Mouse (Mus musculus): ENCODE data around the gene Gnmt. TPM values are rescaled to one million over a fixed set of nuclear protein-coding genes. Genes with fewer than 3 reads are reported as not detected.

Gnmt gene
- total RNA-seq, 2 experiments from 2014 or later, result 6.5 TPM; not detected in 1

DNA sequence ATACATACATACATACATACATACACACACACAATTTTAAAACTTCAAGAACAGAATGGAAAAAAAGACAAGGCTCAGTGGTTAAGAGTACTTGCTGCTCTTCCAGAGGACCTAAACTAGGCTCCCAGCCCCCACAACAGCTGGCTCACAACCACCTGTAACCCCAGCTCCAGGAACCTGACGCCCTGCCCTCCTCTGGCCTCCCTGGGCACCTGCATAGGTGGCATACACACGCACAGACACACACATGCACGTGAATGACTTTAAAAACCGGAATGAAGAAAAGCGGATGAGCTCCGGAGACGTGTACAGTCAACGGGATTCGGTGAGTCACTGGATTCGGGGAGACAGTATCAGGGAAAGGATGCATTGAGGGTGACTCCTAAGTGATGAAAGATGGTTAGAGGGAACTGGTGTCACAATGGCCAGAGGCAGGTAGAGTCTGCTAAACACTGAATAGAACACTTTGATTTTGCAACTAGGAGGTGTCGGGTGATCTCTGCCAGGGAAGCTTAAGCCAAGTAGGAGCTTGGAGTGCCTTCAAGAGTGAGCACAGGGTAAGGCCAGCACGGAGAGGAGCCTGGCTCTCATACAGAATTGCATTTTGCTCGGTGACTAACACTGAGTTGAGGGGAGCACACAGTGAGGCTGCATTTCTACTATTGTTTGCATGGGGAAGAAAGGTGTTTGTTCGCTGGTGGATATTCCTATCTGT is 22.4 kb downstream of the Gnmt start:
- no peak for ATAC-seq (replicated peaks; ENCODE audit: low FRiP score, low TSS enrichment, poor library complexity, severe bottlenecking)

DNA sequence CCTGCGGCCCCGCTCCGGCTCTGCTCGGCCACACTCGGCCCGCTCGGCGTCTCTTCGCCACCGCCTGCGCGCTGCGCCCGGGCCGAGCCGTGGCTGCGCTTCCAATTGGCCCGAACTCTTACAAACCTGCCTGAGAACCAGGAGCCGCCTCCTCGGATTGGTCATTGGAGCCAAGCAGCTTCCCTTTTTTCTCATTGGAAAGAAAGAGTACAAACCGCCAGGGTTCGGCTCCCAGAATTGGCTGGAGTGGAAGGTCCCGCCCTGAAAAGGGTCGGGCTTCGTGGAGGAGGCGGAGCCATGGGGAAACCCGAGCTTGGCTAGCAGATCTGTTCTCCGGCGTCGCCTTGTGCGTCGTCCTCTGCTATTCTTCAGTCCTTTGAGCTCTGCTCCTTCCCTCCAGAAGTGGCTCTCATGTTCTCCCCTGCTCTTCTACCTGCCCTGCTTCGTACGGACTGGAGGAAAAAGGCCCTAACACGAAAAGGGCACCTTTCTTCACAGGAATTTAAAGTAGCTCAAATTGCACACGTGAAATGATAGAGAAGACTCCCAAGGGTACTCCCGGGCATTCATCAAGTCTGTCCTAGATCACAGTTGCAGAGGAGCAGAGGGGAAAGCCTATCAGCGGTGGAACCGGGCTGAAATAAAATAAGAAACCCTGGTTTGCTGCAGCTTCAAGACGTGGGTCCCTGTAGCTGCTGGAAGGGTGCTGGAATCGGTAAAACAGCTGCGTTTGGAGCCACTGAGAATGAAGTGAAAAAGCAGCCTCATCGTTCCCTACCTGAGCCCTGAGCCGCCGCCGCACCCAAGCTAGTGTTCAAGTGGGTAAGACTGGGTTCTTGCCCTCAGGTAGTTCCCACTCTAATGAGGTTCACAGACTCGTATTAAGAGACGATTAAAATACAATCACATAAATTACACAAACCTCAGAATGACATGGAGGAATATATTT is 23.8 kb downstream of the Gnmt start, which contains the start of gene Ppp2r5d:
Ppp2r5d (minus strand) TSS at position 225 of the 949 bp plus-strand sequence.
- ATAC-seq (replicated peaks; ENCODE audit: low FRiP score, low TSS enrichment, poor library complexity, severe bottlenecking), result peak; percentile 97

DNA sequence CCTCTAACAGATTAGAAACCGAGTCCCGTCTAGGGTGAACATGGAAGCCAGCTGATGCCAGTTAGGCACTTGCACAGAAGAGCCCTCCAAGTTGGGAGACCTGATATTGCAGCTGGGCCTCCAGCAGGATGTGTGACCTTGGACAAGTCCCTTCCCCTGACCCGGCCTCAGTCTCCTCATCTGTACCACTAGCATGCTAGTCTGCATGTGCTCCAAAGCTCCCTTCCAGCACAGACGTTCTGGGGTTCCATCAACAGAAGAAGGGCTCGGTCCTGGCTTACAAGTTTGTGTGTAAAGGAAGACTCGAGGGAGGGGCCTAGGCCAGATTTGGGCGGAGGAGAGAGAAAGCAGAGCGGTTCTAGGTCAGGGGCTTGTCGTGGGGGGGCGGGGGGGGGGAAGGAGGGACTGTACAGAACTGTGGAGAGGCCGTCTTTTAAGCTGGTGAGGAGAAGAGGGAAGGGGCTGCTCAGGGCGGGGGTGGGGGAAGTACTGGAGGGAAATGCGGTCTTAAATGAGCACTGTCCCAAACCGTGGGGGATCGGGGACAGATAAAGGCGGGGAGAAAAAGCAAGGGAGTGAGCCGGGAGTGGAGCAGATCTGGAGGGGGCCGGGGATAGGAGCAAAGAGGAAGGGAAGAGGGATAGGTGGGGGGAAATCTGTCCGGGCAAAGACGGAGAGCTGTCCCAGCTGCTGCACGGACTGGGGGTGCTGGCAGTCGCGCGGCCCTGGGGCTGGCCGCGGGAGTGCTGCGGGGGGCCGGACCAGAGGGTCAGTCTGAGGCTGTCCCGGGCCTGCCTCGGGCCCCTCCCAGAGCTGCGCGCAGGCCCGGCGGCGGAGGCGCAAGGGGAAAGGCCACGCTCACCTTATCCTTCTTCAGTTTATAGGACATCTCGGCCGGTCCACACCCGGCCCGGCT is 24.7 kb downstream of the Gnmt start:
- no peak for ATAC-seq (replicated peaks; ENCODE audit: low FRiP score, low TSS enrichment, poor library complexity, severe bottlenecking)

DNA sequence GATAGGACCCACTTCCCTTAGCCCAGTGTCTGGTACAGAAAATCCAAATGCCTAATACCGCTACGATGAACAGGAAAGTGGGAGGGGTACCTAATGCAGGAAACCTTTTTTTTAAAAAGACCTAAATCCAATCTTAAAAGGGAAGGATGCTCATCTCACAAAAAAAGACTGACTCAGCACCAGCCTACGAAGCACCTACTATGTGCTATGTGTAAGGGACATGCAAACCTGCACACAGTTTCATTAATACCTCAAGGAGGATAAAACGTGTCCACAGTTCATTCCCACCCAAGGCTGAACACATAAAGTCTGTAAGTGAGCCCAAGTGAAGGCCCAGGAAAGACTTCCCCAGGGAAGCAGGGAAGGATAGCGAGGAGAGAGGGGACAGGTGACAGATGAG is 26.5 kb downstream of the Gnmt start:
- ATAC-seq (replicated peaks; ENCODE audit: low FRiP score, low TSS enrichment, poor library complexity, severe bottlenecking), result no peak

DNA sequence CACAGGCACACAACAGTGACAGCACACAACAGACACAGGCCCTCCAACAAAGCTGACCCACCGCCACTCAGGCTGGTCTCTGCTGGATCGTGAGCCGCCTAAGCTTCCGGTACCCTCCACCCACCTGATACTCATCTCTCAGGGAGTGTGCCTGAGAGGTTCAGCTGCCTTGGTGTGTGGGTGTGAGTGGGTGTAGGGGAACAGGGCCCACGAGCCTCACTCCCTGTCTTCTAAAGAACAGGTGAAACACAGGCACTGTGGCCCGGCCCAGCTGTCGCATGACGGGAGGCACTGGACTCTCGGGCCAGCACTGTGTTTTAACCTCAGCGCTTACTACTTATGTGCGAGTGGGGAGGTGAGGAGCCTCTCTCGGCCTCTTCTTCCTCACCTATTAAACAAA is 26.9 kb downstream of the Gnmt start:
- no peak for ATAC-seq (replicated peaks; ENCODE audit: low FRiP score, low TSS enrichment, poor library complexity, severe bottlenecking)

DNA sequence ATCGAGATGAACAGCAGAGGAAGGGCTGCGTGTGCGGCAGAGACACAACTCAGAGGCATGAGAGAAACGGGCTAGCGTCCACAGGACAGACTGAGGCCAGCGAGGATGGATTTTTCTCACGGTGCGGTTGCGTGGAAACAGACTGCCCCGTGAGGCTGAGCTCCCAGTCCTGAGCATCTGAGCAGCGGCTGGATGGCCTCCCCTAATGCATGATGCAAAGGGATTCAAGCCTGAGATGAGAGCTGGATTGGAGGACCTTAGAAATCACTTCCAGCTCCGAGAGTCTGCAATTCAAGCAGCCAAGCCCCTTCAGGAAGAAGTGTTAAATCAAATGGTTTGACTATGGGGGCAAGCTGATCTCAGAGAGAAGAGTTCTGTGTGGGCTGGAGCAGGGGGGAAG is 27.5 kb downstream of the Gnmt start:
- no peak for ATAC-seq (replicated peaks; ENCODE audit: low FRiP score, low TSS enrichment, poor library complexity, severe bottlenecking)

DNA sequence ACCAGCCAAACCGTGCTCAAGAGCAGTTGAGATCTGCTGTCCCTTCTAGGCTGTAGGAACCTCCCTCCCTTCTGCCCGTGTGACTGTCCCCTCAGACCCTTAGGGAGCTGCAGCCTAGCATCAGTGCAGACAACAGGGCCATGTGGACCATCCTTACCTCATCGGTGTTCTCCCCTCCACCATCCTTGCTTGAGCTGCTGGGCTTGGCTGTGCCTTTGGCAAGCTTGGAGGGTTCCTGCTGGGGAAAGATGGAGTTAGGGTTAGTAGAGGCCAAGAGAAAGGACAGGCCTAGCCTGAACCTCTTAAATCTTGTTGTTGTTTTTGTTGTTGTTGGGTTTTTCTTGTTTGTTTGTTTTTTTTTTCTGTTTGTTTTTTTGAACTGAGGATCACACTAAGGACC is 29.1 kb downstream of the Gnmt start:
- no peak for ATAC-seq (replicated peaks; ENCODE audit: low FRiP score, low TSS enrichment, poor library complexity, severe bottlenecking)

DNA sequence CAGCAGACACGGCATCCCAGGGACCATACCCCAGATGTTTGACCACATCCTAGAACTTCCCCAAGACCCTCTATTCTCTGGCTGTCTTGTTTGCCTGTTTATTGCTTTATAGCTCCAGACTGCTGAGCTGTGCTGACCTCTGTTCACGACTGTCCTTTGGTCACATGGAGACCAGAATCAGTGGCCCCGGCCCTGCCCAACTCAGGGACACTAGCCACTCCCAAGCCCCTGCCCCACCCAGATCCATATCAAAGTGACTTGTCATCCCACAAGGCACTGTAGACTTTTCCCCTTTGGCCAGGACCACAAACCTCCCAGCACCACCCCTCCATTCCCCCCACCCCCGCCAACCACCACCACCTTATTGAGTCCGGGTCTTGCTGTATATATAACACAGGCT is 29.7 kb downstream of the Gnmt start:
- ATAC-seq (replicated peaks; ENCODE audit: low FRiP score, low TSS enrichment, poor library complexity, severe bottlenecking), result no peak

DNA sequence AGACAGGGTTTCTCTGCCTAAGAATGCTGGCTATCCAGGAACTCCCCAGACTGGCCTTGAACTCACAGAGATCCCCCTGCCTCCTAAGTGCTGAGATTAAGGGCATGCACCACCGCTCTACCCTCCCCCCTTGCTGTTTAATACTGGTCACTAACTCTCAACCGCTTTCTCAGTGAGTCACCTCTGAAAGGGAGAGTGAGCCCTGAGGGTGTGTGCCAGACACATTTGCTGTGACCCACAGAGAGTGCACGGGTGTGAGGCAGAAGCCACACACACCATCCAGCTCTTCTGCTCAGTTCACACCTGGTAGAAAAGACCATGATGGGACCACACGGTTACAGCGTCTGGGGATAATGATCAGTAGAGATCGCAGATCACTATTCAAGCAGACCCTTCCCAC is 30.5 kb downstream of the Gnmt start:
- ATAC-seq (replicated peaks; ENCODE audit: low FRiP score, low TSS enrichment, poor library complexity, severe bottlenecking), result no peak

DNA sequence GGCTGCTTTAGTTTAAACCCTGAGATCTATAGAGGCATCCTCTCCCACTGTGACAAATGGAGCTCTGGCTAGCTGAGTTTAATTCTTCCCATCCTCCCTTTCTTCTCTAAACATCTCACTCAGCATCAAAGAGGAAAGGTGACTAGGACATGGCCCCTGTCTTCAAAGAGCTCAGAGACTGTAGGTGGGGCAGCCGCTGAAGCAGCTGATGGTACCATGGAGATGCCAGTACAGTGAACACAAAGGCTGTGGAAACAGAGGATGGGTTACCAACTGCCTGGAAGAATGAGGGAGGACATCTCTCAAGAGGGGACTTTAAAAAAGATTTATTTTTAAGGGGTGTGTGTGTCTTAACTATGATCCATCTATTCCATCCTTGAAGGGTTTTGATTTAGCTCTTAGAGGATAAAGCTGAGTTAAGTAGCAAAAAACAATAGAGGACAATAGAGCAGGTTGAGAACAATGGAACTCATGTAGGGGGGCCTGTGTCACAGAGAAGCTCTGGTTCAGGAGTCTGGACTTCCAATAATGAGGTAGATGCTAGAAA is 34.4 kb downstream of the Gnmt start:
- ATAC-seq (replicated peaks; ENCODE audit: low FRiP score, low TSS enrichment, poor library complexity, severe bottlenecking), result no peak

DNA sequence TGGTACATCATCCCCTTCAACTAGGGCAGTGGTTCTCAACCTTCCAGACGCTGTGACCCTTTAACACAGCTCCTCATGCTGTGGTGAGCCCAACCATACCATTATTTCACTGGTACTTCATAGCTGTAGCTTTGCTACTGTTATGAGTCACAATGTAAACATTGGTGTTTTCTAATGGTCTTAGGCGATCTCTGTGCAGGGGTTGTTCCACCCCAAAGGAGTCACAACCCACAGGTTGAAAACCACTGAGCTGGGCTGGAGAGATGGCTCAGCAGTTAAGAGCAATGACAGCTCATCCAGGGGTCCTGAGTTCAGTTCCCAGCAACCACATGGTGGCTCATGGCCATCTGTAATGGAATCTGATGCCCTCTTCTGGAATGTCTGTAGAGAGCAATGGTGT is 37.6 kb downstream of the Gnmt start:
- no peak for ATAC-seq (replicated peaks; ENCODE audit: low FRiP score, low TSS enrichment, poor library complexity, severe bottlenecking)

DNA sequence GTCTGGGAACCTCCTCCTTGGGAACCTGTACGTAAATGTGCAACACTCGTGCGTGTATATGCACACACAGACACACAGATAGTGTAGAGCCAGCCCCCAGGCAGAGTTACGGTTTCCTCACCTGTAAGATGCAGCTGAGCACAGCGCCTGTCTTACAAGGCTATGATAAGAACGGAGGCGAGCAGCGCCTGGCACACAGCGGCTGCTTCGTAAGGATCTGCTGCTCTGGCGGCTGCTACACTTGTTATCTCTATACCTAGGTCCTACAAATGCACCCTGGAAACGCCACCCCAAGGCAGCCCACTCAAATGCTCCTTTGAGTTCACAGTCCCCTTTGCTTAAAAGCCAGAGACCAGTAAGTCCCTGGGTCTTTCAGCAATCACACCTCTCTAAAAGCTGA is 38.3 kb downstream of the Gnmt start:
- peak; percentile 92 for ATAC-seq (replicated peaks; ENCODE audit: low FRiP score, low TSS enrichment, poor library complexity, severe bottlenecking)

DNA sequence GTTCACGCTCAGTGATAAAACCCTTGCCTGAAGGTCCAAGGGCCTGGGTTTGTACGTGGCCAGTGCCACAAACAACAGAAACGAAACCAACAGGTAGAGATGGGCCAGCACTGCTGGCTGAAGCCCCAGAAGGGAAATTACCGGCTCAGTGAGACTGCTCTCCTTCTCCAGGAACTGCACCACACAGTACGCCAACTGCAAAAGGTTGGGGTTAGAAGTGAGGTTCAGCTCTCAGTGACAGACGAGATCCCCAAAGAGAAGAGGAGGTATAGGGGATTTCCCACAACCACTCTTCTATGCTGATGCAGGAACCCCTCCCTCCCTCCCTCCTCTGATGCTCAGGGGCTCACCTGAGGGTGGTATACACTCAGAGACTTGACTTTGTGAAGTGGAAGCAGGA is 43.1 kb downstream of the Gnmt start:
- no peak for ATAC-seq (replicated peaks; ENCODE audit: low FRiP score, low TSS enrichment, poor library complexity, severe bottlenecking)

DNA sequence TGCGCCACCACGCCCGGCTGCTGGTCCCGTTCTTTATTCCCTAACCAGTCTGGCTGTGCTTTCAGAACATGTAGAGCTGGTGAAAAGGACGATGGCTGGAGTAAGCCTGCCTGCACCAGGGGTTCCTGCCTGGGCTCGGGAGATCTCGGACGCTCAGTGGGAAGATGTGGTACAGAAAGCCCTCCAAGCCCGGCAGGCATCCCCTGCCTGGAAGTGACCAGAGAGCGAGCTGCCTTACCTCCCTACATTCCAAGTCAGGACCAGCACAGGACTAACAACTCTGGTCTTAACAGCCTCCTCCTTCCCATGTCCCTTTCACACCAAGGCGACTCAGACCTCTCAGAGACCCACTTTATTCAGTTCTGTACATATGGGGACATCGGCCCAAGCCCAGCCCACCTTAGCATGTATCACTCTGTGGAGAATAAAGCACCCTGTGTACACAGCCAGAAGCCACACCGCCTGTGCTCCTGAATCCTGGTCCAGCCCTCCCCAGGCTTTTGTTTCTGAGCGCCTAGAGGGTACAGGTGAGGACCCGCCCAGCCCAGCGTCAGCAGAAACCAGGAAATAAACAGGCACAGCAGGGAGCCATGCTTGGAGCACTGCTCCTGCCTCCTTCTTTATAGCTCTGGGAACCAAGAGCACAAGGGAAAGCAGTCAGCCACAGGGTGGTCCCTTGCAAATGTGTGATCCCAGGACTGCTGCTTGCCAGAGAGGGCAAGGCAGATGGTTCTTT is 46.1 kb downstream of the Gnmt start:
- no peak for ATAC-seq (replicated peaks; ENCODE audit: low FRiP score, low TSS enrichment, poor library complexity, severe bottlenecking)

DNA sequence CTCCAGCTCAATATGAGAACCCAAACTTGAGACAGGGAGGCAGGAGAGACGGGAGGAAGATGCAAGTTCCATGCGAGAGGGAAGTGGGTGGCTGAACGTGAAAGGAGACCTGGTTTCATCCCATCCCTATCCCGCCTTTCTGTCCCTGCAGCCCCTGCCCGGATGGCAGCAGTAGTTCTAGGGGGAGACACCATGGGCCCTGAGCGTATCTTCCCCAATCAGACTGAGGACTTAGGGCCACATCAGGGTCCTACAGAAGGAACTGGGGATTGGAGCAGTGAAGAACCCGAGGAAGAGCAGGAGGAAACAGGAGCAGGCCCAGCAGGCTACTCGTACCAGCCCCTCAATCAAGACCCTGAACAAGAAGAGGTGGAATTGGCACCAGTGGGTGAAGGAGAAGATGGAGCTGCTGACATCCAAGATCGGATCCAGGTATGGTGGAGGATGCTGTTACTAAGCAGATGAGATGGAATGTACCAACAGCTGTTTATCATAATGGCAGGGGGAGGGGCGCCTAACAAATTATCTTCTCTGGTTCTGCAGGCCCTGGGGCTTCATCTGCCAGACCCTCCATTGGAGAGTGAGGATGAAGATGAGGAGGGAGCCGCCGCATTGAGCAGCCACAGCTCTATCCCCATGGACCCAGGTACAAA is 47.4 kb downstream of the Gnmt start:
- no peak for ATAC-seq (replicated peaks; ENCODE audit: low FRiP score, low TSS enrichment, poor library complexity, severe bottlenecking)

DNA sequence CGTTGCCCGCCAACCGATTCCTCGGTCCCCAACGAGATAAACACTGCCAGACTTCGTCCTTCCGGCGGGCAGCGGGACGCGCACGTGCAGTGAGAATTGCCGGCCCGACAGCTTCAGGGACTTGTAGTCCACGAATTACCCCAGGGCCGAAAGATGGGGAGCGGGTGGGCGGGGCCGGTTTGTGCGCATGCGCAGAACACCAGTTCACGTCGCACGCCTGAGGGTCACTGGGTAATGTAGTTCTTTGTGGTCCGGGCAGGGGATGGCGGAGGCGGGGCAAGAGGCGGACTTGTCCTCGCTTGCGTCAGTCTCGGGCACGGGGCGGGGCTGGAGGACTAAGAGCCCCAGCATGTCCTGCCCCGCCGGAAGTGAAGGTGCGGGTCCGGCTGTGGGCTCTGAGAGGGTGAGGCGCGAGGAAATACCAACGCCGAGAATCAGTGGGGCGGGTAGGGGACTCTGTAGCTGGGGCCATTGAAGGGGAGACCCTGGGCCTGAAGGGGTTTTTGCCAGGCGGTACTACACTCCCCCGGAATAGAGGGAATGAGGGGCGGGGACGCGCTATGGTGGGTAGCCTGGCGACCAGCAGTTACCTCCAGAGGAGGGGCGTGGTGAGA is 48.1 kb downstream of the Gnmt start, which contains the start of gene Klhdc3:
Klhdc3 (minus strand) TSS at position 155 of the 614 bp plus-strand sequence.
- peak; percentile 95 for ATAC-seq (replicated peaks; ENCODE audit: low FRiP score, low TSS enrichment, poor library complexity, severe bottlenecking)

DNA sequence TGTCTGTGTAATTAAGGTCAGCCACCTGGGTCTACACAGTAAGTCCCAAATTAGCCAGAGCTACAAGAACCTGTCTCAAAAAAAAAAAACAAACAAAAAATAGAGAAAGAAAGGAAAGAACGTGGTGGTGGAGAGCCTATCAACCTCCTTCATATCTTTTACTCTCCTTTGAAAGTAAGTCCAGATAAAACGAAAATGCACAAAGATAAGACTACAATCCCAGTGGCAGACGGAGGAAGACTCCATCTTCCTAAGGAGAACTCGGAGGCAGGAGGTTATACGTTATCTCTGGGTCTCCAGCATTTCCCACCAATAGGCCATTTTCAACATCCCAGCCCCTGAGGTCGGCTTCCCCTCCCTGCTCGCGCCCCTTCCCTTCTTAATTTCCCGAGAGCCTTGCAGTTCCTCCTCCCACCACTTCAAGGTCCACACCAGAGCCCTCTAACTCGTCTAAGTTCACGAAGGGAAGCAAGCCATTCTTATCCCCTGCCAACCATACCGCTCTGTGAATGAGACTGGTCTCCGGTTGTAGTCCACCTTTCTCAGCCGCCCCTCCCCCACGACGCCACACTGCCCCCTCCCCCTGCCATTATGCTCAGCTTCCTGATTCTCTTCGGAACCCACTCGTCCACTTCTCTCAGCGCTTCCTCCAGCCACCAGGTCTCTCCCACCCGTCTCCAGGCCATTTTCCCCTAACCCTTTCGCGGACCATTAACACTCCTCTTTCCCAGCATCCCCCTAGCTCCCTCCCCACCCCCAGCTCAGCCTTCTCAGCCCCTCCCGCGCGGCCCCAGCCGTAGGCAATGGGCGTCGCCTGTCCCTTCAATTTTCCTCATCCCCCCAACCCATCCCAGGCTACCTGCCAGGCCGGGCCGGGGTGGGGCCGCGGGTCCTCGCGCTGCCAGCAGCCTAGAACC is 48.9 kb downstream of the Gnmt start:
- ATAC-seq (replicated peaks; ENCODE audit: low FRiP score, low TSS enrichment, poor library complexity, severe bottlenecking), result no peak

Measured in megakaryocyte-erythroid progenitor cell, adult 5-6 weeks (primary cell).